Mouse (Mus musculus): ENCODE data around the gene Hoxc10. TPM values are rescaled to one million over a fixed set of nuclear protein-coding genes. Genes with fewer than 3 reads are reported as not detected.

The Hoxc10 gene
- polyA plus RNA-seq, 1 experiment from 2014 or later, result not detected

GRCm38 (mm10) chr15:102934438-102934837, 32.2 kb upstream of the Hoxc10 start:
- no peak overlapping the region for H3K4me3 ChIP-seq
- H3K9ac ChIP-seq, result no peak overlapping the region
- no peaks in the 10 kb centered on the region for H3K36me3 ChIP-seq (ENCODE audit: poor library complexity, severe bottlenecking)
- H3K4me2 ChIP-seq, result no peak overlapping the region
- no peak for ATAC-seq
- under 1% methylated on average over 12 of the region's 12 CpGs for WGBS
- H3K27ac ChIP-seq, result no peak overlapping the region
- H3K27me3 ChIP-seq, result peaks cover 100% of the 10 kb centered on the region
- no peaks in the 10 kb centered on the region; the same call in 1 of the 2 replicates for H3K9me3 ChIP-seq (replicated peaks)
- 0 out of 2 replicates have a peak, but pooled peaks cover under 1% of the 10 kb centered on the region for H3K4me1 ChIP-seq

GRCm38 (mm10) chr15:102934897-102935296, 31.7 kb upstream of the Hoxc10 start:
- Histone ChIP-seq H3K4me2 (no peak overlapping the region), H3K9ac (no peak overlapping the region), H3K4me1 (0 out of 2 replicates have a peak, but pooled peaks cover 5% of the 10 kb centered on the region), H3K36me3 (ENCODE audit: poor library complexity, severe bottlenecking) (no peaks in the 10 kb centered on the region), H3K4me3 (no peak overlapping the region), H3K9me3 (replicated peaks) (no peaks in the 10 kb centered on the region; the same call in 1 of the 2 replicates), H3K27ac (no peak overlapping the region), H3K27me3 (peaks cover 100% of the 10 kb centered on the region)
- ATAC-seq, result no peak
- WGBS, result under 1% methylated on average over 27 of the region's 27 CpGs

GRCm38 (mm10) chr15:102936279-102936972, 30.2 kb upstream of the Hoxc10 start, which contains the start of gene Hoxc12:
Hoxc12 (plus strand) TSS chr15:102936757.
- Histone ChIP-seq H3K4me3 (no peak within 1 kb of the TSS), H3K9me3 (replicated peaks) (no peaks in the 10 kb centered on the region; the same call in 1 of the 2 replicates)

GRCm38 (mm10) chr15:102937036-102937666, 29.4 kb upstream of the Hoxc10 start:
- no peak for ATAC-seq
- Histone ChIP-seq H3K4me1 (0 out of 2 replicates have a peak, but pooled peaks cover 5% of the 10 kb centered on the region), H3K4me3 (no peak overlapping the region), H3K36me3 (ENCODE audit: poor library complexity, severe bottlenecking) (no peaks in the 10 kb centered on the region), H3K9me3 (replicated peaks) (no peaks in the 10 kb centered on the region; the same call in 1 of the 2 replicates), H3K27me3 (peaks cover 100% of the 10 kb centered on the region), H3K9ac (no peak overlapping the region), H3K4me2 (no peak overlapping the region), H3K27ac (no peak overlapping the region)
- under 1% methylated on average over 50 of the region's 50 CpGs for WGBS

More at GRCm38 (mm10) chr15:102936279-102936972, 30.2 kb upstream of the Hoxc10 start, which contains the start of gene Hoxc12:
- no peak within 1 kb of the TSS for H3K9ac ChIP-seq
- peaks cover 100% of the 10 kb centered on the region for H3K27me3 ChIP-seq
- H3K36me3 ChIP-seq (ENCODE audit: poor library complexity, severe bottlenecking), result no peaks in the 10 kb centered on the region
- 0 out of 2 replicates have a peak, but pooled peaks cover 5% of the 10 kb centered on the region for H3K4me1 ChIP-seq
- no peak within 1 kb of the TSS for H3K27ac ChIP-seq
- no peak for ATAC-seq
- WGBS, result 1% methylated on average over 31 of the region's 31 CpGs
- no peak within 1 kb of the TSS for H3K4me2 ChIP-seq

GRCm38 (mm10) chr15:102939256-102940155, 27.1 kb upstream of the Hoxc10 start:
- no peaks in the 10 kb centered on the region; the same call in 1 of the 2 replicates for H3K9me3 ChIP-seq (replicated peaks)
- no peak overlapping the region for H3K9ac ChIP-seq
- H3K36me3 ChIP-seq (ENCODE audit: poor library complexity, severe bottlenecking), result no peaks in the 10 kb centered on the region
- no peak overlapping the region for H3K4me3 ChIP-seq
- under 1% methylated on average over 34 of the region's 34 CpGs for WGBS
- H3K27ac ChIP-seq, result no peak overlapping the region
- ATAC-seq, result no peak
- peaks cover 100% of the 10 kb centered on the region for H3K27me3 ChIP-seq
- no peak overlapping the region for H3K4me2 ChIP-seq
- peaks cover 9% of the 10 kb centered on the region; the same call in 1 of the 2 replicates for H3K4me1 ChIP-seq

- Histone ChIP-seq H3K27me3 (peaks cover 100% of the 10 kb centered on the region), H3K9me3 (replicated peaks) (no peaks in the 10 kb centered on the region), H3K27ac (no peak overlapping the region), H3K4me1 (peaks cover 9% of the 10 kb centered on the region; the same call in 1 of the 2 replicates), H3K4me2 (peak overlapping the region; percentile 34), H3K9ac (no peak overlapping the region), H3K4me3 (no peak overlapping the region; the same call in 1 of the 2 replicates), H3K36me3 (ENCODE audit: poor library complexity, severe bottlenecking) (no peaks in the 10 kb centered on the region)
- ATAC-seq, result no peak
- under 1% methylated on average over 51 of the region's 53 CpGs for WGBS
These were observed 23.7 kb upstream of the Hoxc10 start for GRCm38 (mm10) chr15:102942739-102943467.

- H3K27me3 ChIP-seq, result peaks cover 100% of the 10 kb centered on the region
- H3K9ac ChIP-seq, result no peak overlapping the region
- H3K36me3 ChIP-seq (ENCODE audit: poor library complexity, severe bottlenecking), result no peaks in the 10 kb centered on the region
- no peak overlapping the region for H3K4me3 ChIP-seq
- 3% methylated on average over 5 of the region's 5 CpGs for WGBS
- ATAC-seq, result no peak
- no peak overlapping the region for H3K27ac ChIP-seq
- H3K4me2 ChIP-seq, result peak overlapping the region; percentile 34; the same call in 1 of the 2 replicates
- peaks cover 9% of the 10 kb centered on the region; the same call in 1 of the 2 replicates for H3K4me1 ChIP-seq
- H3K9me3 ChIP-seq (replicated peaks), result no peaks in the 10 kb centered on the region
These were observed 23.2 kb upstream of the Hoxc10 start for GRCm38 (mm10) chr15:102943468-102943813.

GRCm38 (mm10) chr15:102945185-102946077, 21.2 kb upstream of the Hoxc10 start:
- Histone ChIP-seq H3K4me1 (peaks cover 4% of the 10 kb centered on the region; the same call in 1 of the 2 replicates), H3K4me2 (no peak overlapping the region), H3K4me3 (no peak overlapping the region), H3K9me3 (replicated peaks) (no peaks in the 10 kb centered on the region), H3K36me3 (ENCODE audit: poor library complexity, severe bottlenecking) (no peaks in the 10 kb centered on the region), H3K27ac (no peak overlapping the region), H3K9ac (no peak overlapping the region), H3K27me3 (peaks cover 100% of the 10 kb centered on the region)
- ATAC-seq, result no peak
- 8% methylated on average over 22 of the region's 22 CpGs for WGBS

- Histone ChIP-seq H3K27me3 (peaks cover 100% of the 10 kb centered on the region), H3K27ac (no peak overlapping the region), H3K9me3 (replicated peaks) (no peaks in the 10 kb centered on the region), H3K9ac (no peak overlapping the region), H3K4me2 (no peak overlapping the region), H3K36me3 (ENCODE audit: poor library complexity, severe bottlenecking) (no peaks in the 10 kb centered on the region), H3K4me3 (no peak overlapping the region), H3K4me1 (peaks cover 4% of the 10 kb centered on the region; the same call in 1 of the 2 replicates)
- 4% methylated on average over 9 of the region's 9 CpGs for WGBS
- no peak for ATAC-seq
These were observed 19.3 kb upstream of the Hoxc10 start for GRCm38 (mm10) chr15:102947276-102947675.

- Histone ChIP-seq H3K4me3 (no peak overlapping the region), H3K9ac (no peak overlapping the region), H3K4me2 (no peak overlapping the region), H3K27ac (no peak overlapping the region), H3K4me1 (no peaks in the 10 kb centered on the region), H3K27me3 (peaks cover 100% of the 10 kb centered on the region), H3K36me3 (ENCODE audit: poor library complexity, severe bottlenecking) (no peaks in the 10 kb centered on the region), H3K9me3 (replicated peaks) (no peaks in the 10 kb centered on the region)
- no peak for ATAC-seq
- WGBS, result 10% methylated on average over 2 of the region's 2 CpGs
These were observed 17.8 kb upstream of the Hoxc10 start for GRCm38 (mm10) chr15:102948842-102949241.

Measured in forebrain, embryonic 13.5 days (tissue).